Mouse (Mus musculus): ENCODE measurements around the gene Stat5b. TPM values are rescaled to one million over a fixed set of nuclear protein-coding genes. Genes with fewer than 3 reads are reported as not detected.
A peak's percentile ranks its signal among the peaks of the same experiment; 100 is the strongest.

The Stat5b gene
- polyA plus RNA-seq, 1 experiment from 2014 or later, result 11.9 TPM

DNA sequence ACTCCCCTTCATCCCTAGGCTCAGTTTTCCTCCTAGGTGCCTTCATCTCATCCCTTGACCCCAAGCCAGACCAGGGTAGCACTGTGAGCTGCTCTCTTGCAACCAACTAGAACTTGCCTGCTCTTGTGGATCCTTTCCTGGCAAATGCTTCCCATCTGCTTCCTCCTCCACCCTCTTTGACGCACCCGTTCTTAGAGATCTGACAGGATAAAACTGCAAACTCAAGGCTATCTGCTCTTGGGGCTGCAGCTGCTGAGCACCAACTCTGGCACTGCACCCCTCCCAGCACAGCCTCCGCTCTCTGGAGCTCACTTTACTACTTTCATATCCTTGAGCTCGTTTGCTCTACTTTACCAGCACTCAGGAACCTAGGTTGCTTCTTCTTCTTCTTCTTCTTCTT, 101.9 kb downstream of the Stat5b start:
- H3K4me3 ChIP-seq (replicated peaks; ENCODE audit: low read length), result no peak overlapping the region
- no peaks in the 10 kb centered on the region for H3K9me3 ChIP-seq (ENCODE audit: control insufficient read depth, low read length)
- no peaks in the 10 kb centered on the region for H3K36me3 ChIP-seq (ENCODE audit: control insufficient read depth, insufficient read depth)
- H3K27me3 ChIP-seq (replicated peaks; ENCODE audit: control insufficient read depth, insufficient read depth, low read length), result no peaks in the 10 kb centered on the region; the same call in 1 of the 2 replicates
- no peaks in the 10 kb centered on the region for H3K4me1 ChIP-seq (replicated peaks; ENCODE audit: control insufficient read depth, insufficient read depth, low read length)
- WGBS, result 82% methylated on average over 4 of the region's 4 CpGs
- ATAC-seq, result no peak
- H3K9ac ChIP-seq (replicated peaks; ENCODE audit: low read depth, low read length), result no peak overlapping the region
- H3K4me2 ChIP-seq (ENCODE audit: low read length), result no peak overlapping the region
- no peak overlapping the region for H3K27ac ChIP-seq (ENCODE audit: low read length)

GRCm38 (mm10) chr11:100747114-100747513, 103.4 kb downstream of the Stat5b start:
- no peak overlapping the region for H3K9ac ChIP-seq (replicated peaks; ENCODE audit: low read depth, low read length)
- H3K4me1 ChIP-seq (replicated peaks; ENCODE audit: control insufficient read depth, insufficient read depth, low read length), result no peaks in the 10 kb centered on the region
- no peak overlapping the region for H3K4me3 ChIP-seq (replicated peaks; ENCODE audit: low read length)
- WGBS, result 79% methylated on average over 5 of the region's 5 CpGs
- H3K36me3 ChIP-seq (ENCODE audit: control insufficient read depth, insufficient read depth), result no peaks in the 10 kb centered on the region
- no peaks in the 10 kb centered on the region; the same call in 1 of the 2 replicates for H3K27me3 ChIP-seq (replicated peaks; ENCODE audit: control insufficient read depth, insufficient read depth, low read length)
- ATAC-seq, result no peak
- no peaks in the 10 kb centered on the region for H3K9me3 ChIP-seq (ENCODE audit: control insufficient read depth, low read length)
- H3K4me2 ChIP-seq (ENCODE audit: low read length), result no peak overlapping the region
- H3K27ac ChIP-seq (ENCODE audit: low read length), result no peak overlapping the region

- no peaks in the 10 kb centered on the region for H3K4me1 ChIP-seq (replicated peaks; ENCODE audit: control insufficient read depth, insufficient read depth, low read length)
- H3K4me3 ChIP-seq (replicated peaks; ENCODE audit: low read length), result no peak overlapping the region
- H3K36me3 ChIP-seq (ENCODE audit: control insufficient read depth, insufficient read depth), result no peaks in the 10 kb centered on the region
- H3K27me3 ChIP-seq (replicated peaks; ENCODE audit: control insufficient read depth, insufficient read depth, low read length), result no peaks in the 10 kb centered on the region; the same call in 1 of the 2 replicates
- H3K27ac ChIP-seq (ENCODE audit: low read length), result no peak overlapping the region
- WGBS, result 79% methylated on average over 10 of the region's 10 CpGs
- H3K4me2 ChIP-seq (ENCODE audit: low read length), result no peak overlapping the region
- H3K9ac ChIP-seq (replicated peaks; ENCODE audit: low read depth, low read length), result no peak overlapping the region
- no peaks in the 10 kb centered on the region for H3K9me3 ChIP-seq (ENCODE audit: control insufficient read depth, low read length)
- ATAC-seq, result no peak
These were observed 104.0 kb downstream of the Stat5b start for GRCm38 (mm10) chr11:100746546-100746945.

DNA sequence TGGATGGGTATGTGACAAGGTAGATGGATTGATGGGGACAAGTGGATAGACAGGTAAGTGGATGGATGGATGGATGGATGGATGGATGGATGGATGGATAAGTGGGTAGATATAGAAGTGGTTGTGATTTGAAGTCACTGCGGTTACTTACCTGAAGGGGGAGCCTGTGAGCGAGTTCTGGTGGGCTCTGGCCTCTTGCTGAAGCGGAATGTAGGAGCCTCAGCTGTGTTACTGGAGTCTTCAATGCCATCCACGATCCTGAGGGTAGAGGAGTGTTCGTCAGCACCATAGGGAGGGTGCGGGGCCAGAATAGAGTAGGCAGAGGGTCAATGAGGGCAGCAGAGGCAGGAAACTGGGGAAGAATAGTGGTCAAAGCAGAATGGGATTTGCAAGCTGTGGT, 105.4 kb downstream of the Stat5b start:
- Histone ChIP-seq H3K4me3 (replicated peaks; ENCODE audit: low read length) (no peak overlapping the region), H3K36me3 (ENCODE audit: control insufficient read depth, insufficient read depth) (no peaks in the 10 kb centered on the region), H3K9ac (replicated peaks; ENCODE audit: low read depth, low read length) (no peak overlapping the region), H3K27me3 (replicated peaks; ENCODE audit: control insufficient read depth, insufficient read depth, low read length) (no peaks in the 10 kb centered on the region; the same call in 1 of the 2 replicates), H3K9me3 (ENCODE audit: control insufficient read depth, low read length) (no peaks in the 10 kb centered on the region), H3K4me2 (ENCODE audit: low read length) (no peak overlapping the region), H3K27ac (ENCODE audit: low read length) (no peak overlapping the region), H3K4me1 (replicated peaks; ENCODE audit: control insufficient read depth, insufficient read depth, low read length) (no peaks in the 10 kb centered on the region)
- no peak for ATAC-seq
- WGBS, result 10% methylated on average over 6 of the region's 6 CpGs

- 83% methylated on average over 6 of the region's 6 CpGs for WGBS
- no peaks in the 10 kb centered on the region for H3K27me3 ChIP-seq (replicated peaks; ENCODE audit: control insufficient read depth, insufficient read depth, low read length)
- no peaks in the 10 kb centered on the region for H3K36me3 ChIP-seq (ENCODE audit: control insufficient read depth, insufficient read depth)
These were observed 109.2 kb downstream of the Stat5b start for GRCm38 (mm10) chr11:100741348-100741747.

GRCm38 (mm10) chr11:100738749-100739148, 111.8 kb downstream of the Stat5b start:
- ATAC-seq, result no peak
- Histone ChIP-seq H3K9ac (replicated peaks; ENCODE audit: low read depth, low read length) (peak overlapping the region; percentile 68; the same call in 1 of the 2 replicates), H3K4me1 (replicated peaks; ENCODE audit: control insufficient read depth, insufficient read depth, low read length) (peaks cover 21% of the 10 kb centered on the region), H3K4me3 (replicated peaks; ENCODE audit: low read length) (peak overlapping the region; percentile 83), H3K27me3 (replicated peaks; ENCODE audit: control insufficient read depth, insufficient read depth, low read length) (no peaks in the 10 kb centered on the region), H3K4me2 (ENCODE audit: low read length) (peak overlapping the region; percentile 59), H3K36me3 (ENCODE audit: control insufficient read depth, insufficient read depth) (no peaks in the 10 kb centered on the region), H3K27ac (ENCODE audit: low read length) (no peak overlapping the region), H3K9me3 (ENCODE audit: control insufficient read depth, low read length) (no peaks in the 10 kb centered on the region)
- 12% methylated on average over 5 of the region's 5 CpGs for WGBS

More at GRCm38 (mm10) chr11:100741348-100741747, 109.2 kb downstream of the Stat5b start:
- no peak overlapping the region for H3K27ac ChIP-seq (ENCODE audit: low read length)
- no peak overlapping the region for H3K9ac ChIP-seq (replicated peaks; ENCODE audit: low read depth, low read length)
- no peak overlapping the region for H3K4me2 ChIP-seq (ENCODE audit: low read length)
- no peak for ATAC-seq
- H3K4me1 ChIP-seq (replicated peaks; ENCODE audit: control insufficient read depth, insufficient read depth, low read length), result peaks cover 15% of the 10 kb centered on the region
- H3K9me3 ChIP-seq (ENCODE audit: control insufficient read depth, low read length), result no peaks in the 10 kb centered on the region
- no peak overlapping the region for H3K4me3 ChIP-seq (replicated peaks; ENCODE audit: low read length)

- WGBS, result under 1% methylated on average over 38 of the region's 39 CpGs
- Histone ChIP-seq H3K9ac (replicated peaks; ENCODE audit: low read depth, low read length) (peak within 1 kb of the TSS; percentile 86), H3K36me3 (ENCODE audit: control insufficient read depth, insufficient read depth) (no peaks in the 10 kb centered on the region; the same call in 1 of the 2 replicates), H3K4me3 (replicated peaks; ENCODE audit: low read length) (peak within 1 kb of the TSS; percentile 83), H3K27ac (ENCODE audit: low read length) (peak within 1 kb of the TSS; percentile 88), H3K4me1 (replicated peaks; ENCODE audit: control insufficient read depth, insufficient read depth, low read length) (peaks cover 21% of the 10 kb centered on the region), H3K27me3 (replicated peaks; ENCODE audit: control insufficient read depth, insufficient read depth, low read length) (no peaks in the 10 kb centered on the region), H3K4me2 (ENCODE audit: low read length) (peak within 1 kb of the TSS; percentile 89), H3K9me3 (ENCODE audit: control insufficient read depth, low read length) (no peaks in the 10 kb centered on the region)
- peak; percentile 100 for ATAC-seq
These were observed 112.4 kb downstream of the Stat5b start, which contains the start of gene Rab5c for GRCm38 (mm10) chr11:100738066-100738604. TSS of gene Rab5c (minus strand) at chr11:100738215.

DNA sequence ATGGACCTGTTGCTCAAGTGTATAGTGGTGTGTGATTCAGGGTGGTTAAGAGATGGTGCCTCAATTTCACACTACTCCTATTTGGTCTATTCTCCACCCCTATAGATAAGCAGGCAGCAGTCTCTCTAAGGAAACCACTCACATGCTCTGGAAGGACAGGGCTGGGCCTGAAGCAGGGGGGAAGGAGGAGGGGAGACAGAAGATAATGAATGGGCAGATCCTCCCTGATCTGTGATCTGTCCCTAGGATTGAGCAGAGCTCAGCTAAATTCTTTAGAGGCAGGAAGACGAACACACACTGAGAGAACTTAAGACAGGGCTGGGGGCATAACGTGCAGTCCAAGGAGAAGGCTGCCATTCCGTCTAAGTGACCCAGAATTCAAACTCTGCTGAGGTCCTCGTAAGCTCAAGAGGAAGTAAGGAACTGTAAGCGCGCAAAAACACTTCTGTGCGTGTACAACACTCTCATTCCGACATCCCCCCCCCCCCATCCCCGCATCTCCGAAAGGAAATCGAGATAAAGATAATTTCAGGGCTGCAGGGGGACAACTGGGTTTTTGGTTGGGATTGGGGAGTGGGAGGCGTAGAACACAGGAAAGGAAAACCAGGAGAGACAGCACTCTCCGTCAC, 113.3 kb downstream of the Stat5b start:
- WGBS, result 0% methylated on average over 13 of the region's 13 CpGs
- Histone ChIP-seq H3K9me3 (ENCODE audit: control insufficient read depth, low read length) (no peaks in the 10 kb centered on the region), H3K9ac (replicated peaks; ENCODE audit: low read depth, low read length) (peak overlapping the region; percentile 86), H3K4me1 (replicated peaks; ENCODE audit: control insufficient read depth, insufficient read depth, low read length) (peaks cover 21% of the 10 kb centered on the region), H3K36me3 (ENCODE audit: control insufficient read depth, insufficient read depth) (no peaks in the 10 kb centered on the region; the same call in 1 of the 2 replicates), H3K4me3 (replicated peaks; ENCODE audit: low read length) (peak overlapping the region; percentile 83), H3K4me2 (ENCODE audit: low read length) (peak overlapping the region; percentile 89), H3K27ac (ENCODE audit: low read length) (no peak overlapping the region), H3K27me3 (replicated peaks; ENCODE audit: control insufficient read depth, insufficient read depth, low read length) (no peaks in the 10 kb centered on the region)
- ATAC-seq, result no peak

GRCm38 (mm10) chr11:100736746-100737080, 113.8 kb downstream of the Stat5b start:
- Histone ChIP-seq H3K9ac (replicated peaks; ENCODE audit: low read depth, low read length) (no peak overlapping the region), H3K4me2 (ENCODE audit: low read length) (peak overlapping the region; percentile 89), H3K4me3 (replicated peaks; ENCODE audit: low read length) (peak overlapping the region; percentile 83; the same call in 1 of the 2 replicates), H3K27me3 (replicated peaks; ENCODE audit: control insufficient read depth, insufficient read depth, low read length) (no peaks in the 10 kb centered on the region), H3K36me3 (ENCODE audit: control insufficient read depth, insufficient read depth) (no peaks in the 10 kb centered on the region; the same call in 1 of the 2 replicates), H3K4me1 (replicated peaks; ENCODE audit: control insufficient read depth, insufficient read depth, low read length) (peaks cover 21% of the 10 kb centered on the region), H3K27ac (ENCODE audit: low read length) (no peak overlapping the region), H3K9me3 (ENCODE audit: control insufficient read depth, low read length) (no peaks in the 10 kb centered on the region)
- ATAC-seq, result no peak
- 82% methylated on average over 4 of the region's 4 CpGs for WGBS

All from forebrain, embryonic 16.5 days (tissue).